Mouse (Mus musculus): Measurements from ENCODE around the gene Inha.

Inha gene

GRCm38 (mm10) chr1:75507006-75507405, at the start of gene Inha:
TSS of gene Inha (plus strand) at chr1:75507077.
- DNase-seq (ENCODE audit: low spot score): no peak

GRCm38 (mm10) chr1:75457710-75458024, 49.2 kb upstream of the Inha start:
- no peak for DNase-seq (ENCODE audit: low spot score)

- no peak for DNase-seq (ENCODE audit: low spot score)
These were observed 48.7 kb upstream of the Inha start for GRCm38 (mm10) chr1:75458025-75458788.

- no peak for DNase-seq (ENCODE audit: low spot score)
These were observed 47.8 kb upstream of the Inha start for GRCm38 (mm10) chr1:75458789-75459684.

- no peak for DNase-seq (ENCODE audit: low spot score)
These were observed 46.6 kb upstream of the Inha start for GRCm38 (mm10) chr1:75460297-75460696.

- DNase-seq (ENCODE audit: low spot score): no peak
These were observed 44.2 kb upstream of the Inha start for GRCm38 (mm10) chr1:75462636-75463035.

- no peak for DNase-seq (ENCODE audit: low spot score)
These were observed 43.1 kb upstream of the Inha start for GRCm38 (mm10) chr1:75463652-75464204.

- peak; percentile 91 for DNase-seq (ENCODE audit: low spot score)
These were observed 39.5 kb upstream of the Inha start for GRCm38 (mm10) chr1:75467215-75467927.

GRCm38 (mm10) chr1:75469287-75469825, 37.5 kb upstream of the Inha start:
- no peak for DNase-seq (ENCODE audit: low spot score)

GRCm38 (mm10) chr1:75476441-75476840, 30.4 kb upstream of the Inha start:
- no peak for DNase-seq (ENCODE audit: low spot score)

- peak; percentile 59 for DNase-seq (ENCODE audit: low spot score)
These were observed 29.5 kb upstream of the Inha start for GRCm38 (mm10) chr1:75477264-75477965.

- peak; percentile 16 for DNase-seq (ENCODE audit: low spot score)
These were observed 28.9 kb upstream of the Inha start for GRCm38 (mm10) chr1:75477966-75478290.

GRCm38 (mm10) chr1:75478497-75478896, 28.4 kb upstream of the Inha start:
- peak; percentile 55 for DNase-seq (ENCODE audit: low spot score)

GRCm38 (mm10) chr1:75478916-75479634, 27.8 kb upstream of the Inha start, which contains the start of the genes Chpf and Tmem198:
TSS of gene Chpf (minus strand) at chr1:75479307.
TSS of gene Tmem198 (plus strand) at chr1:75479532.
- peak; percentile 98 for DNase-seq (ENCODE audit: low spot score)

GRCm38 (mm10) chr1:75479635-75479989, 27.3 kb upstream of the Inha start:
- DNase-seq (ENCODE audit: low spot score): no peak

GRCm38 (mm10) chr1:75480036-75480435, 26.8 kb upstream of the Inha start:
- no peak for DNase-seq (ENCODE audit: low spot score)

GRCm38 (mm10) chr1:75480735-75481134, 26.1 kb upstream of the Inha start:
- no peak for DNase-seq (ENCODE audit: low spot score)

- DNase-seq (ENCODE audit: low spot score): no peak
These were observed 20.3 kb upstream of the Inha start for GRCm38 (mm10) chr1:75486561-75486960.

GRCm38 (mm10) chr1:75487040-75487404, 19.9 kb upstream of the Inha start:
- DNase-seq (ENCODE audit: low spot score): no peak

- DNase-seq (ENCODE audit: low spot score): no peak
These were observed 19.3 kb upstream of the Inha start for GRCm38 (mm10) chr1:75487405-75488161.
